In genomic region chr2:171846826-171847492, GRCm38 (mm10) we compare ENCODE assay signal across 14 mouse cellular contexts.
DNase-seq lines count a peak whose midpoint lies in the region; ATAC-seq and TF ChIP-seq lines count a peak whose summit lies in the region.
"Had no signal": no experiment of that assay in that cellular context is flagged by ENCODE, and none has a peak within 500 bp of the region (broad histone marks: within the 10 kb centered on the region; RNA-seq: fewer than 3 reads in every experiment).

No protein-coding gene starts in this region.

- no peak overlapping the region for H3K27ac ChIP-seq in layer of hippocampus, adult 2 months
- H3K27ac ChIP-seq in hindbrain, embryonic 15.5 days (replicated peaks): no peak overlapping the region
- H3K27ac ChIP-seq in limb, embryonic 10.5 days: no peak overlapping the region
- H3K27ac ChIP-seq: embryonic facial prominence, embryonic 13.5 days; limb, embryonic 15.5 days had no signal

- peak; percentile 30 to 56 for DNase-seq in layer of hippocampus, postnatal 10 days (ENCODE audit: low spot score in 2 of 2)
- DNase-seq in layer of hippocampus, adult 2 months (ENCODE audit: low spot score in 2 of 2): no peak
- peak; percentile 68 for DNase-seq in Muller cell, postnatal 12 days (ENCODE audit: inconsistent ontology term)
- peak; percentile 22 for DNase-seq in embryo, embryonic 11 days
- DNase-seq in lung, adult 18-20 months: no peak
- DNase-seq in limb, embryonic 10.5 days (ENCODE audit: low spot score): no peak
- DNase-seq: kidney, postnatal 36 days; thymus, adult 2 months had no signal

- H3K4me3 ChIP-seq in layer of hippocampus, adult 2 months: no peak overlapping the region
- H3K4me3 ChIP-seq in hindbrain, embryonic 15.5 days: no peak overlapping the region
- H3K4me3 ChIP-seq in limb, embryonic 10.5 days: no peak overlapping the region
- H3K4me3 ChIP-seq: embryonic facial prominence, embryonic 13.5 days; limb, embryonic 15.5 days; myocyte had no signal

- 0 out of 2 replicates have a peak, but pooled peaks cover 3% of the 10 kb centered on the region for H3K4me1 ChIP-seq in hindbrain, embryonic 15.5 days (replicated peaks)
- peaks cover 9% of the 10 kb centered on the region for H3K4me1 ChIP-seq in limb, embryonic 10.5 days
- H3K4me1 ChIP-seq: embryonic facial prominence, embryonic 13.5 days; limb, embryonic 15.5 days had no signal

- WGBS in hindbrain, embryonic 15.5 days: 24% methylated on average over 4 of the region's 4 CpGs
- 44% methylated on average over 4 of the region's 4 CpGs for WGBS in limb, embryonic 10.5 days

- no peaks in the 10 kb centered on the region for H3K27me3 ChIP-seq in hindbrain, embryonic 15.5 days
- H3K27me3 ChIP-seq in limb, embryonic 10.5 days (ENCODE audit: low read depth, poor library complexity, severe bottlenecking): no peaks in the 10 kb centered on the region
- H3K27me3 ChIP-seq: embryonic facial prominence, embryonic 13.5 days; limb, embryonic 15.5 days had no signal

- H3K9me3 ChIP-seq in hindbrain, embryonic 15.5 days: no peaks in the 10 kb centered on the region
- H3K9me3 ChIP-seq in limb, embryonic 10.5 days (replicated peaks): no peaks in the 10 kb centered on the region
- H3K9me3 ChIP-seq: embryonic facial prominence, embryonic 13.5 days; limb, embryonic 15.5 days had no signal

- TF ChIP-seq CTCF in layer of hippocampus, adult 2 months (conservative IDR thresholded peaks at IDR 0.05): no peak

- peak; percentile 74; the same call in 1 of the 2 replicates for ATAC-seq in hindbrain, embryonic 15.5 days (ENCODE audit: low FRiP score, low read depth)
- no peak for ATAC-seq in erythroid progenitor cell, adult 5-6 weeks (replicated peaks; ENCODE audit: low FRiP score, poor library complexity, severe bottlenecking)
- ATAC-seq: lung, postnatal 0 days had no signal

- H3K4me2 ChIP-seq in hindbrain, embryonic 15.5 days: no peak overlapping the region
- H3K4me2 ChIP-seq: embryonic facial prominence, embryonic 13.5 days; limb, embryonic 15.5 days had no signal

- H3K36me3 ChIP-seq in hindbrain, embryonic 15.5 days: no peaks in the 10 kb centered on the region
- H3K36me3 ChIP-seq in limb, embryonic 10.5 days: no peaks in the 10 kb centered on the region
- H3K36me3 ChIP-seq: embryonic facial prominence, embryonic 13.5 days; limb, embryonic 15.5 days had no signal

- H3K9ac ChIP-seq in hindbrain, embryonic 15.5 days: no peak overlapping the region
- H3K9ac ChIP-seq: embryonic facial prominence, embryonic 13.5 days; limb, embryonic 15.5 days had no signal

Comparison
In these comparisons a context has a peak if more than half of its experiments do, and no peak if none do; other contexts are left out.
1. DNase-seq: peak in layer of hippocampus, postnatal 10 days (2 of 2), Muller cell, postnatal 12 days (single experiment) and embryo, embryonic 11 days (single experiment); none in layer of hippocampus, adult 2 months (0 of 2), lung, adult 18-20 months (0 of 2) and limb, embryonic 10.5 days (single experiment).